Mouse (Mus musculus): ENCODE data around the gene Ctnnd2. TPM values are rescaled to one million over a fixed set of nuclear protein-coding genes. Genes with fewer than 3 reads are reported as not detected.

Gene Ctnnd2
- polyA plus RNA-seq, 1 experiment from 2014 or later, result 0.27 TPM

- DNase-seq (ENCODE audit: low read depth, low spot score) (no peak), ATAC-seq (no peak)
- TF ChIP-seq CTCF (IDR thresholded peaks at IDR 0.05), result no peak
- H3K27me3 ChIP-seq, result no peaks in the 10 kb centered on the region
- ChIA-PET CTCF (no interaction called here), POLR2A (no interaction called here)
- in situ Hi-C loops (cut with MboI; ENCODE audit: low pct_unique_long_range_greater_than_20kb), result no loop called here
These were observed 343.0 kb downstream of the Ctnnd2 start for GRCm38 (mm10) chr15:30515425-30515824.

DNA sequence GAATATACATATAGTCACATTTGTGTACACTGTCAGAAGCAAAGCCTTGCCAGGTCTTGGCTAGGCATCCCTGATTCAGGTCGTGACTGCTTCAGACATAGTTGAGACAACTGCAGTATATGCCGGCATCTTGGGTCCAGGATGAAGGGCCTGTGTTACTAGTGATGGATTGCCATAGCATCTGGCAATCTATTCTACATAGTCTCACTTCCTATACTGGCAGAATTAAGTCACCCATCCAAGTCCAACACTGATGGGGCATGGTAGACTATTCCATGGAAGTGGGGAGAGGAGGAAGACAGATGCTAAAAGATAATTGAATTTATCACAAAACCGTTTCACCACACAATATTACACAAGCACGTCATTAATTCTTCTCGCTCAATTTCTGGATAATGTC, 369.1 kb downstream of the Ctnnd2 start:
- ChIA-PET POLR2A (no interaction called here), CTCF (no interaction called here)
- no peak for TF ChIP-seq CTCF (IDR thresholded peaks at IDR 0.05)
- no peaks in the 10 kb centered on the region for H3K27me3 ChIP-seq
- in situ Hi-C loops (cut with MboI; ENCODE audit: low pct_unique_long_range_greater_than_20kb), result no loop called here
- ATAC-seq (no peak), DNase-seq (ENCODE audit: low read depth, low spot score) (no peak)

- no peaks in the 10 kb centered on the region for H3K27me3 ChIP-seq
- POLR2A ChIA-PET, result no interaction called here
- no peak for DNase-seq (ENCODE audit: low read depth, low spot score)
- no peak for ATAC-seq
- in situ Hi-C loops (cut with MboI; ENCODE audit: low pct_unique_long_range_greater_than_20kb), result no loop called here
- CTCF ChIA-PET, result no interaction called here
- TF ChIP-seq CTCF (IDR thresholded peaks at IDR 0.05), result no peak
These were observed 375.9 kb downstream of the Ctnnd2 start for GRCm38 (mm10) chr15:30548263-30548662.

GRCm38 (mm10) chr15:30550956-30551355, 378.6 kb downstream of the Ctnnd2 start:
- TF ChIP-seq CTCF (IDR thresholded peaks at IDR 0.05), result no peak
- H3K27me3 ChIP-seq, result no peaks in the 10 kb centered on the region
- in situ Hi-C loops (cut with MboI; ENCODE audit: low pct_unique_long_range_greater_than_20kb), result no loop called here
- no peak for DNase-seq (ENCODE audit: low read depth, low spot score)
- CTCF ChIA-PET, result no interaction called here
- POLR2A ChIA-PET, result no interaction called here
- ATAC-seq, result no peak

GRCm38 (mm10) chr15:30553910-30554406, 381.6 kb downstream of the Ctnnd2 start:
- ATAC-seq, result no peak

GRCm38 (mm10) chr15:30555787-30556186, 383.4 kb downstream of the Ctnnd2 start:
- no peak for TF ChIP-seq CTCF (IDR thresholded peaks at IDR 0.05)
- in situ Hi-C loops (cut with MboI; ENCODE audit: low pct_unique_long_range_greater_than_20kb), result no loop called here
- H3K27me3 ChIP-seq, result no peaks in the 10 kb centered on the region
- CTCF ChIA-PET, result no interaction called here
- ATAC-seq (peak; percentile 77), DNase-seq (ENCODE audit: low read depth, low spot score) (peak; percentile 31)
- POLR2A ChIA-PET, result no interaction called here

More at GRCm38 (mm10) chr15:30553910-30554406, 381.6 kb downstream of the Ctnnd2 start:
- no peaks in the 10 kb centered on the region for H3K27me3 ChIP-seq
- no peak for TF ChIP-seq CTCF (IDR thresholded peaks at IDR 0.05)
- no peak for DNase-seq (ENCODE audit: low read depth, low spot score)
- in situ Hi-C loops (cut with MboI; ENCODE audit: low pct_unique_long_range_greater_than_20kb), result no loop called here
- POLR2A ChIA-PET, result no interaction called here
- CTCF ChIA-PET, result no interaction called here

GRCm38 (mm10) chr15:30562375-30562774, 390.0 kb downstream of the Ctnnd2 start:
- H3K27me3 ChIP-seq, result no peaks in the 10 kb centered on the region
- ChIA-PET CTCF (interaction anchor here (0.9 to 1.7 kb wide), 3 partner anchors 9 to 13 kb away, joined by 3 read pairs; no protein-coding TSS in a partner anchor), POLR2A (no interaction called here)
- in situ Hi-C loops (cut with MboI; ENCODE audit: low pct_unique_long_range_greater_than_20kb), result no loop called here
- ATAC-seq, result peak; percentile 97
- no peak for TF ChIP-seq CTCF (IDR thresholded peaks at IDR 0.05)
- DNase-seq (ENCODE audit: low read depth, low spot score), result no peak

DNA sequence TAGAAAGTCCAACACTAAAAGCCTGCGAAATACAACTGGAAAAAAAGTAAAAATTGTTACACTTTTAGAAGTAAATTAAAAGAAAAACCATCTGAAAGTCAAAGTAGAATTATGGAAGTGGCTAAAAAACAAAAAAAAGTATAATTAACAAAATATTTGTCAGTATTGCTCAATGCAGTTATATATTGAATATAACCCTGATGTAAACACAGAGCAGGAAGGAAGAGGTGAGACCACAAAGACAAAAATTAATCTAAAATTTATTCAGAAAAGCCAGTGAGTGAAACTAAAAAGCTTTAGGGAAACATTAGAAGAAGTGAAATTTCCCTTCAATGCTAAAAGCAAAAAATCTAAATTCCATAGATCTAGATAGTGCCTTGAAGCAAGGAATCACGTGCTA, 392.2 kb downstream of the Ctnnd2 start:
- DNase-seq (ENCODE audit: low read depth, low spot score) (no peak), ATAC-seq (no peak)
- CTCF ChIA-PET, result no interaction called here
- POLR2A ChIA-PET, result no interaction called here
- H3K27me3 ChIP-seq, result no peaks in the 10 kb centered on the region
- in situ Hi-C loops (cut with MboI; ENCODE audit: low pct_unique_long_range_greater_than_20kb), result no loop called here
- no peak for TF ChIP-seq CTCF (IDR thresholded peaks at IDR 0.05)

DNA sequence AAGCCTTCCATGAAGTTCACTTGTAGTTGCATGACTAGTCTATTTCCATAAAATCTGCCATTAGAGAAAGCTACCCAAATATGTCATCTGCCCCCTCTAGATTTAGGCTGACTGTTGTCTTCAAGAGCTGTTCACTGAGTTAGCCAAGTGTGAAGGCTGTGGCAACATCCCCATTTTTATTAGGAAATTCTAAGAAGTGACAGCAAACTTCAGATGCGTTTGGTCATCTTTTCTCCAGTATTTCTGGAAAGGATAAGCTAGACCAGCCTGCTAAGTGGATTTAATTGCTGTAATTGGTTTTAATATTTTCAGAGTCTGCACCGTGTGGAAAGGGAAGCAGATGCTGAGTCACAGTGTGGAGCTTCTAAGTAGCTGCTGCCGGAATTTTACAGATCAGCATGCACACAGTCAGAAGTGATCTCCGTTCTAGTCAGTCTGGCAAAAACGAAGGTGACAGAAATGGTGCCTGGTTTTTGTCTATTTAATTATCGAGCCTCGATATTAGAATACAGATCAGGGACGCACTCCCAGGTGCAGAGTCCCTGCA, 397.9 kb downstream of the Ctnnd2 start:
- ChIA-PET CTCF (no interaction called here), POLR2A (no interaction called here)
- DNase-seq (ENCODE audit: low read depth, low spot score), result no peak
- H3K27me3 ChIP-seq, result no peaks in the 10 kb centered on the region
- TF ChIP-seq CTCF (IDR thresholded peaks at IDR 0.05), result no peak
- peak; percentile 35 for ATAC-seq
- in situ Hi-C loops (cut with MboI; ENCODE audit: low pct_unique_long_range_greater_than_20kb), result no loop called here

- ChIA-PET CTCF (interaction anchor here (0.9 kb wide), 1 partner anchor 13 kb away, joined by 3 read pairs; no protein-coding TSS in a partner anchor), POLR2A (no interaction called here)
- in situ Hi-C loops (cut with MboI; ENCODE audit: low pct_unique_long_range_greater_than_20kb), result no loop called here
- ATAC-seq (no peak), DNase-seq (ENCODE audit: low read depth, low spot score) (no peak)
- no peak for TF ChIP-seq CTCF (IDR thresholded peaks at IDR 0.05)
- H3K27me3 ChIP-seq, result no peaks in the 10 kb centered on the region
These were observed 415.1 kb downstream of the Ctnnd2 start for GRCm38 (mm10) chr15:30587446-30587845.

DNA sequence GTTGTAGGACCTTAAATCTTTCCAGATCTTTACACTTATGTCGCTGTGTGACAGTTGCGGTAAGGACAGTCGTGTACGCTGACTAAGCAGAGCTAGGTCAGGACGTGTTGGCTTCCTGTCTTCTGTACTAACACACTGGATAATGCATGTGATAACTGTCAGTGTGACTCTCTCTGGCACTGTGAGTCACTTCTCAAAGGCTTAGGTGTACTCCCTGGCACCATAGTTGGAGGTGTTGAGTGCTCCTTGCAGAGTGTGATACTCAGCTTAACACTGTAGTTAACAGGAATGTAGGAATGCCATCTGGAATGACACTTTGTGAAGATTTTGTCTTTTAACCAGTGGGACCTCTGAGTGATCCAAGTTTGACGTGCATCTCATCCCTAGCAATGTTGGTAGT, 418.5 kb downstream of the Ctnnd2 start:
- no peak for ATAC-seq
- DNase-seq (ENCODE audit: low read depth, low spot score), result no peak
- TF ChIP-seq CTCF (IDR thresholded peaks at IDR 0.05), result no peak
- ChIA-PET POLR2A (no interaction called here), CTCF (interaction anchor here (0.9 to 1.2 kb wide), 2 partner anchors 24 to 45 kb away, joined by 3 read pairs; no protein-coding TSS in a partner anchor)
- H3K27me3 ChIP-seq, result no peaks in the 10 kb centered on the region
- in situ Hi-C loops (cut with MboI; ENCODE audit: low pct_unique_long_range_greater_than_20kb), result no loop called here

GRCm38 (mm10) chr15:30595507-30595906, 423.1 kb downstream of the Ctnnd2 start:
- in situ Hi-C loops (cut with MboI; ENCODE audit: low pct_unique_long_range_greater_than_20kb), result no loop called here
- H3K27me3 ChIP-seq, result no peaks in the 10 kb centered on the region
- CTCF ChIA-PET, result no interaction called here
- DNase-seq (ENCODE audit: low read depth, low spot score) (no peak), ATAC-seq (no peak)
- no peak for TF ChIP-seq CTCF (IDR thresholded peaks at IDR 0.05)
- POLR2A ChIA-PET, result no interaction called here

Data from Patski (cell line).